Mouse (Mus musculus): ENCODE measurements at regions not wholly inside any gene's neighbourhood (a gene's known extent, or its start where the extent isn't known, plus 50 kb on each side); places are given as distances from the start of the nearest gene placed in this dataset.

GRCm38 (mm10) chr12:70647516-70647915, 177.8 kb upstream of the Frmd6 start:
- no peak for ATAC-seq
- H3K36me3 ChIP-seq (ENCODE audit: control insufficient read depth, insufficient read depth, low read length), result no peaks in the 10 kb centered on the region
- no peak overlapping the region for H3K27ac ChIP-seq (ENCODE audit: low read length)
- 35% methylated on average over 6 of the region's 6 CpGs for WGBS
- no peaks in the 10 kb centered on the region for H3K4me1 ChIP-seq (ENCODE audit: control insufficient read depth, insufficient read depth, low read length)
- H3K9me3 ChIP-seq (replicated peaks; ENCODE audit: control insufficient read depth, low read length, poor library complexity, severe bottlenecking), result no peaks in the 10 kb centered on the region
- no peak overlapping the region for H3K4me2 ChIP-seq (ENCODE audit: low read length)
- no peak overlapping the region for H3K4me3 ChIP-seq (ENCODE audit: low read depth, low read length)
- no peaks in the 10 kb centered on the region for H3K27me3 ChIP-seq (ENCODE audit: control insufficient read depth, insufficient read depth, low read depth, low read length)
- H3K9ac ChIP-seq (ENCODE audit: low read depth, low read length), result no peak overlapping the region

- no peak for ATAC-seq
- Histone ChIP-seq H3K4me2 (ENCODE audit: low read length) (no peak overlapping the region), H3K27ac (ENCODE audit: low read length) (no peak overlapping the region), H3K9ac (ENCODE audit: low read depth, low read length) (no peak overlapping the region), H3K9me3 (replicated peaks; ENCODE audit: control insufficient read depth, low read length, poor library complexity, severe bottlenecking) (no peaks in the 10 kb centered on the region), H3K4me3 (ENCODE audit: low read depth, low read length) (no peak overlapping the region), H3K4me1 (ENCODE audit: control insufficient read depth, insufficient read depth, low read length) (no peaks in the 10 kb centered on the region), H3K27me3 (ENCODE audit: control insufficient read depth, insufficient read depth, low read depth, low read length) (no peaks in the 10 kb centered on the region), H3K36me3 (ENCODE audit: control insufficient read depth, insufficient read depth, low read length) (no peaks in the 10 kb centered on the region)
- 82% methylated on average over 6 of the region's 6 CpGs for WGBS
Measured at GRCm38 (mm10) chr12:70648179-70648811, 177.0 kb upstream of the Frmd6 start.

- no peak for ATAC-seq
- Histone ChIP-seq H3K36me3 (ENCODE audit: control insufficient read depth, insufficient read depth, low read length) (no peaks in the 10 kb centered on the region), H3K27ac (ENCODE audit: low read length) (no peak overlapping the region), H3K4me3 (ENCODE audit: low read depth, low read length) (no peak overlapping the region), H3K4me1 (ENCODE audit: control insufficient read depth, insufficient read depth, low read length) (no peaks in the 10 kb centered on the region), H3K9me3 (replicated peaks; ENCODE audit: control insufficient read depth, low read length, poor library complexity, severe bottlenecking) (no peaks in the 10 kb centered on the region), H3K4me2 (ENCODE audit: low read length) (no peak overlapping the region), H3K9ac (ENCODE audit: low read depth, low read length) (no peak overlapping the region), H3K27me3 (ENCODE audit: control insufficient read depth, insufficient read depth, low read depth, low read length) (no peaks in the 10 kb centered on the region)
- 92% methylated on average over 1 of the region's 1 CpGs for WGBS
Measured at GRCm38 (mm10) chr12:70648812-70649188, 176.5 kb upstream of the Frmd6 start.

- no peak overlapping the region for H3K9ac ChIP-seq (ENCODE audit: low read depth, low read length)
- no peaks in the 10 kb centered on the region for H3K4me1 ChIP-seq (ENCODE audit: control insufficient read depth, insufficient read depth, low read length)
- no peaks in the 10 kb centered on the region for H3K27me3 ChIP-seq (ENCODE audit: control insufficient read depth, insufficient read depth, low read depth, low read length)
- no peak for ATAC-seq
- no peak overlapping the region for H3K4me3 ChIP-seq (ENCODE audit: low read depth, low read length)
- no peaks in the 10 kb centered on the region for H3K36me3 ChIP-seq (ENCODE audit: control insufficient read depth, insufficient read depth, low read length)
- no peaks in the 10 kb centered on the region for H3K9me3 ChIP-seq (replicated peaks; ENCODE audit: control insufficient read depth, low read length, poor library complexity, severe bottlenecking)
- H3K4me2 ChIP-seq (ENCODE audit: low read length), result no peak overlapping the region
- WGBS, result 83% methylated on average over 2 of the region's 2 CpGs
- no peak overlapping the region for H3K27ac ChIP-seq (ENCODE audit: low read length)
Measured at GRCm38 (mm10) chr12:70649691-70650090, 175.6 kb upstream of the Frmd6 start.

DNA sequence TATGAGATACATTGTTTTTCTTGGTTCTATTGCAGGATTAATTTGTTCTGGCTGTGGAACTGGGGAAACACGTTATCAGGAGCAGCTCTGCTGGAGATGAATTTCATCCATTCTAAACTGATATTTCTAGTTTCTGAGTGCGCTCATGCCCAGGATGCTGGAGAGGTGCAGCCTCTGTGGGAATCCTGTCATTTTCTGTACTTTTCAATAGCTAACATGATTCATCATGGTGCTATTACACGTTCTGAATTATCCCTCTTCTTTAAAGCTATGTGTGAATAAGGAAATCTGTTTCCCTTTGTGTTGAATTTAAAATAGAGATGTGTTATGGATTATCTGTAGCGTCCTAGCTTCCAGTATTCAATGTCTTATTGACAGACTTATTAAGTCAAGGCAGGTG, 174.8 kb upstream of the Frmd6 start:
- ATAC-seq, result no peak
- WGBS, result 58% methylated on average over 4 of the region's 4 CpGs
- H3K9ac ChIP-seq (ENCODE audit: low read depth, low read length), result no peak overlapping the region

GRCm38 (mm10) chr12:70652751-70653150, 172.6 kb upstream of the Frmd6 start:
- WGBS, result 83% methylated on average over 3 of the region's 3 CpGs
- Histone ChIP-seq H3K4me2 (ENCODE audit: low read length) (no peak overlapping the region), H3K27ac (ENCODE audit: low read length) (no peak overlapping the region), H3K36me3 (ENCODE audit: control insufficient read depth, insufficient read depth, low read length) (no peaks in the 10 kb centered on the region), H3K4me3 (ENCODE audit: low read depth, low read length) (no peak overlapping the region), H3K9me3 (replicated peaks; ENCODE audit: control insufficient read depth, low read length, poor library complexity, severe bottlenecking) (no peaks in the 10 kb centered on the region), H3K4me1 (ENCODE audit: control insufficient read depth, insufficient read depth, low read length) (no peaks in the 10 kb centered on the region), H3K27me3 (ENCODE audit: control insufficient read depth, insufficient read depth, low read depth, low read length) (no peaks in the 10 kb centered on the region), H3K9ac (ENCODE audit: low read depth, low read length) (no peak overlapping the region)
- ATAC-seq, result no peak

More for the DNA sequence above, 174.8 kb upstream of the Frmd6 start:
- H3K36me3 ChIP-seq (ENCODE audit: control insufficient read depth, insufficient read depth, low read length), result no peaks in the 10 kb centered on the region
- no peak overlapping the region for H3K4me2 ChIP-seq (ENCODE audit: low read length)
- H3K27ac ChIP-seq (ENCODE audit: low read length), result no peak overlapping the region
- no peaks in the 10 kb centered on the region for H3K4me1 ChIP-seq (ENCODE audit: control insufficient read depth, insufficient read depth, low read length)
- no peaks in the 10 kb centered on the region for H3K27me3 ChIP-seq (ENCODE audit: control insufficient read depth, insufficient read depth, low read depth, low read length)
- H3K9me3 ChIP-seq (replicated peaks; ENCODE audit: control insufficient read depth, low read length, poor library complexity, severe bottlenecking), result no peaks in the 10 kb centered on the region
- no peak overlapping the region for H3K4me3 ChIP-seq (ENCODE audit: low read depth, low read length)

DNA sequence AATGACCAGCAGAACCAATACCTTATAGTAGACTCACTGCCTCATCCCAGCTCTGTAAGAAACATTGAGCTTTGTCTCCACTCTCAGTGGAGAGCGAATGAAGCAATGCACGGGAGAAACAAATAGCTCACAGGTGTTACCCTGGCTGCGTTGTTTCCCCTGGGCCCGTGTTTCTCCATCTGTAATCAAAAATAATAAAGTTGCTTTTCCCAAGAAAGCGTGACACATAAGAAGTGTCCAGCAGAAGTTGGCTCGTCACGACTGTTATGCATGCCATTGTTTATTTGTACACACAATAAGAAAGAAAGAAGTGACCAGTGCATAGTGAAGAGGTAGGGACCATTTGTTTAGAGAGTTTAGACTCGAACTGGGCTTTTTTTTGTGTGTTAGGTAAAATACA, 171.3 kb upstream of the Frmd6 start:
- no peaks in the 10 kb centered on the region for H3K36me3 ChIP-seq (ENCODE audit: control insufficient read depth, insufficient read depth, low read length)
- no peaks in the 10 kb centered on the region for H3K27me3 ChIP-seq (ENCODE audit: control insufficient read depth, insufficient read depth, low read depth, low read length)
- no peak overlapping the region for H3K4me2 ChIP-seq (ENCODE audit: low read length)
- WGBS, result 89% methylated on average over 8 of the region's 8 CpGs
- no peak overlapping the region for H3K9ac ChIP-seq (ENCODE audit: low read depth, low read length)
- H3K4me3 ChIP-seq (ENCODE audit: low read depth, low read length), result no peak overlapping the region
- no peak overlapping the region for H3K27ac ChIP-seq (ENCODE audit: low read length)
- no peak for ATAC-seq
- no peaks in the 10 kb centered on the region for H3K4me1 ChIP-seq (ENCODE audit: control insufficient read depth, insufficient read depth, low read length)
- H3K9me3 ChIP-seq (replicated peaks; ENCODE audit: control insufficient read depth, low read length, poor library complexity, severe bottlenecking), result no peaks in the 10 kb centered on the region

DNA sequence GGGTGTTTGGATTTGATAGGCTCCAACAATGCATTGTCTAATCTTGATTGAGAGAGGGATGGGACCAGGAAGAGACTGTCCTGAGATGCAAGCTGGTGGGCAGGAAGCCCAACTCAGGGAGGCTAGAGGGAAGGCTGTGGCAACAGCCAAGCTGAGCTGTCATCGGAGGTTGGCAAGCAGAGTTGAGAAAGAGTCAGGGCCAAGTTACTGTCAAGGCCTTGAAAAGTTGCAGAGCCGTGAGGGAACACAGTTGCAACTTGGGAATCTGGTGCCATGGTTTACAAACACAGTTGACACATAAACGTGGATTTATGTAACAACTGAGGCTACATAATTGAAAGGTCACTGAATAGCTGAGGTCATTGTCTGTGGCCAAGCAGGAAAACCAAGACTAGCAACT, 170.8 kb upstream of the Frmd6 start:
- no peak overlapping the region for H3K4me3 ChIP-seq (ENCODE audit: low read depth, low read length)
- H3K36me3 ChIP-seq (ENCODE audit: control insufficient read depth, insufficient read depth, low read length), result no peaks in the 10 kb centered on the region
- no peaks in the 10 kb centered on the region for H3K4me1 ChIP-seq (ENCODE audit: control insufficient read depth, insufficient read depth, low read length)
- no peaks in the 10 kb centered on the region for H3K9me3 ChIP-seq (replicated peaks; ENCODE audit: control insufficient read depth, low read length, poor library complexity, severe bottlenecking)
- no peak overlapping the region for H3K9ac ChIP-seq (ENCODE audit: low read depth, low read length)
- H3K4me2 ChIP-seq (ENCODE audit: low read length), result no peak overlapping the region
- WGBS, result 81% methylated on average over 3 of the region's 3 CpGs
- H3K27ac ChIP-seq (ENCODE audit: low read length), result no peak overlapping the region
- ATAC-seq, result no peak
- H3K27me3 ChIP-seq (ENCODE audit: control insufficient read depth, insufficient read depth, low read depth, low read length), result no peaks in the 10 kb centered on the region

- H3K4me3 ChIP-seq (ENCODE audit: low read depth, low read length), result no peak overlapping the region
- H3K9ac ChIP-seq (ENCODE audit: low read depth, low read length), result no peak overlapping the region
- ATAC-seq, result no peak
- H3K4me2 ChIP-seq (ENCODE audit: low read length), result no peak overlapping the region
- H3K9me3 ChIP-seq (replicated peaks; ENCODE audit: control insufficient read depth, low read length, poor library complexity, severe bottlenecking), result no peaks in the 10 kb centered on the region
- H3K36me3 ChIP-seq (ENCODE audit: control insufficient read depth, insufficient read depth, low read length), result no peaks in the 10 kb centered on the region
- no peaks in the 10 kb centered on the region for H3K4me1 ChIP-seq (ENCODE audit: control insufficient read depth, insufficient read depth, low read length)
- no peak overlapping the region for H3K27ac ChIP-seq (ENCODE audit: low read length)
- H3K27me3 ChIP-seq (ENCODE audit: control insufficient read depth, insufficient read depth, low read depth, low read length), result no peaks in the 10 kb centered on the region
- WGBS, result 95% methylated on average over 2 of the region's 2 CpGs
Measured at GRCm38 (mm10) chr12:70655411-70655811, 169.9 kb upstream of the Frmd6 start.
